Comparison of ENCODE assay signal across 13 mouse cellular contexts in genomic region chr11:108101280-108101950, GRCm38 (mm10).
A peak's percentile ranks its signal among the peaks of the same experiment; 100 is the strongest.
DNase-seq lines count a peak whose midpoint lies in the region; ATAC-seq and TF ChIP-seq lines count a peak whose summit lies in the region.
"Had no signal": no experiment of that assay in that cellular context is flagged by ENCODE, and none has a peak within 500 bp of the region (broad histone marks: within the 10 kb centered on the region; RNA-seq: fewer than 3 reads in every experiment).

No protein-coding gene starts in this region.

- no peaks in the 10 kb centered on the region for H3K36me3 ChIP-seq in embryonic facial prominence, embryonic 14.5 days (ENCODE audit: control insufficient read depth, insufficient read depth, low read length)
- H3K36me3 ChIP-seq in embryonic facial prominence, embryonic 10.5 days (replicated peaks): no peaks in the 10 kb centered on the region
- no peaks in the 10 kb centered on the region for H3K36me3 ChIP-seq in liver, embryonic 16.5 days (ENCODE audit: control insufficient read depth, insufficient read depth)
- no peaks in the 10 kb centered on the region for H3K36me3 ChIP-seq in intestine, postnatal 0 days (ENCODE audit: control insufficient read depth, insufficient read depth)
- H3K36me3 ChIP-seq: embryonic facial prominence, embryonic 13.5 days; liver, embryonic 12.5 days had no signal

- no peaks in the 10 kb centered on the region for H3K9me3 ChIP-seq in embryonic facial prominence, embryonic 14.5 days (ENCODE audit: control insufficient read depth, low read length)
- no peaks in the 10 kb centered on the region for H3K9me3 ChIP-seq in embryonic facial prominence, embryonic 10.5 days
- no peaks in the 10 kb centered on the region for H3K9me3 ChIP-seq in liver, embryonic 16.5 days (replicated peaks; ENCODE audit: control insufficient read depth, low read length)
- no peaks in the 10 kb centered on the region for H3K9me3 ChIP-seq in intestine, postnatal 0 days (ENCODE audit: control insufficient read depth)
- H3K9me3 ChIP-seq: embryonic facial prominence, embryonic 13.5 days; liver, embryonic 12.5 days had no signal

- no peak overlapping the region for H3K9ac ChIP-seq in embryonic facial prominence, embryonic 14.5 days (ENCODE audit: low read depth, low read length)
- no peak overlapping the region for H3K9ac ChIP-seq in liver, embryonic 16.5 days (ENCODE audit: low read depth, low read length)
- H3K9ac ChIP-seq in intestine, postnatal 0 days (ENCODE audit: low read depth, low read length): no peak overlapping the region
- H3K9ac ChIP-seq: embryonic facial prominence, embryonic 13.5 days; liver, embryonic 12.5 days had no signal

- 57% methylated on average over 8 of the region's 8 CpGs for WGBS in embryonic facial prominence, embryonic 14.5 days
- 82% methylated on average over 8 of the region's 8 CpGs for WGBS in embryonic facial prominence, embryonic 10.5 days
- 52% methylated on average over 8 of the region's 8 CpGs for WGBS in liver, embryonic 16.5 days (ENCODE audit: insufficient replicate concordance)
- 50% methylated on average over 8 of the region's 8 CpGs for WGBS in intestine, postnatal 0 days

- ATAC-seq in embryonic facial prominence, embryonic 14.5 days (ENCODE audit: low read depth): no peak; the same call in 1 of the 2 replicates
- ATAC-seq in liver, embryonic 16.5 days (ENCODE audit: low read depth): peak; percentile 13; the same call in 1 of the 2 replicates
- ATAC-seq in intestine, postnatal 0 days: peak; percentile 33; the same call in 1 of the 2 replicates
- ATAC-seq: forebrain, embryonic 16.5 days; liver, embryonic 12.5 days had no signal

- DNase-seq in embryonic facial prominence, embryonic 14.5 days (ENCODE audit: low spot score): peak; percentile 35
- no peak for DNase-seq in embryonic facial prominence, embryonic 10.5 days (ENCODE audit: low spot score)
- no peak for DNase-seq in liver
- DNase-seq in CD4-positive helper T cell, adult 2 months (ENCODE audit: low read depth, low spot score): peak; percentile 14
- no peak for DNase-seq in c-Kit-positive CD71-positive TER-119-positive erythroid progenitor cells, embryonic 14.5 days (ENCODE audit: low spot score)
- no peak for DNase-seq in adrenal gland, adult 8-10 months
- DNase-seq: cerebellum, postnatal 36 days; kidney, postnatal 25 days had no signal

- H3K4me2 ChIP-seq in embryonic facial prominence, embryonic 14.5 days (ENCODE audit: low read depth, low read length): no peak overlapping the region
- H3K4me2 ChIP-seq in liver, embryonic 16.5 days (ENCODE audit: low read depth, low read length): no peak overlapping the region
- no peak overlapping the region for H3K4me2 ChIP-seq in intestine, postnatal 0 days (replicated peaks; ENCODE audit: low read depth)
- H3K4me2 ChIP-seq: embryonic facial prominence, embryonic 13.5 days; liver, embryonic 12.5 days had no signal

- H3K27ac ChIP-seq in embryonic facial prominence, embryonic 14.5 days (replicated peaks; ENCODE audit: low read depth, low read length): no peak overlapping the region
- no peak overlapping the region for H3K27ac ChIP-seq in embryonic facial prominence, embryonic 10.5 days (replicated peaks)
- H3K27ac ChIP-seq in liver, embryonic 16.5 days (ENCODE audit: low read length): no peak overlapping the region
- H3K27ac ChIP-seq in intestine, postnatal 0 days (ENCODE audit: low read depth, low read length): no peak overlapping the region
- H3K27ac ChIP-seq: embryonic facial prominence, embryonic 13.5 days; liver, embryonic 12.5 days had no signal

- no peaks in the 10 kb centered on the region for H3K27me3 ChIP-seq in embryonic facial prominence, embryonic 14.5 days (replicated peaks; ENCODE audit: control insufficient read depth, insufficient read depth, low read length)
- no peaks in the 10 kb centered on the region for H3K27me3 ChIP-seq in embryonic facial prominence, embryonic 10.5 days (replicated peaks; ENCODE audit: low read depth, poor library complexity, severe bottlenecking)
- H3K27me3 ChIP-seq in liver, embryonic 16.5 days (ENCODE audit: control insufficient read depth, insufficient read depth, low read depth, low read length): no peaks in the 10 kb centered on the region
- no peaks in the 10 kb centered on the region for H3K27me3 ChIP-seq in intestine, postnatal 0 days (replicated peaks; ENCODE audit: control insufficient read depth, insufficient read depth, low read length)
- H3K27me3 ChIP-seq: embryonic facial prominence, embryonic 13.5 days; liver, embryonic 12.5 days had no signal

- no peaks in the 10 kb centered on the region for H3K4me1 ChIP-seq in embryonic facial prominence, embryonic 14.5 days (ENCODE audit: control insufficient read depth, insufficient read depth, low read length)
- 0 out of 2 replicates have a peak, but pooled peaks cover 3% of the 10 kb centered on the region for H3K4me1 ChIP-seq in embryonic facial prominence, embryonic 10.5 days
- H3K4me1 ChIP-seq in liver, embryonic 16.5 days (ENCODE audit: control insufficient read depth, low read depth, low read length): no peaks in the 10 kb centered on the region
- H3K4me1 ChIP-seq in intestine, postnatal 0 days (replicated peaks; ENCODE audit: control insufficient read depth, insufficient read depth, low read length): no peaks in the 10 kb centered on the region
- H3K4me1 ChIP-seq: embryonic facial prominence, embryonic 13.5 days had no signal

- H3K4me3 ChIP-seq in embryonic facial prominence, embryonic 14.5 days (ENCODE audit: low read depth, low read length): no peak overlapping the region
- no peak overlapping the region for H3K4me3 ChIP-seq in embryonic facial prominence, embryonic 10.5 days
- H3K4me3 ChIP-seq in liver, embryonic 16.5 days (ENCODE audit: low read depth, low read length): no peak overlapping the region
- H3K4me3 ChIP-seq in intestine, postnatal 0 days (ENCODE audit: low read depth, low read length): no peak overlapping the region
- H3K4me3 ChIP-seq: embryonic facial prominence, embryonic 13.5 days; liver, embryonic 12.5 days had no signal

- TF ChIP-seq CTCF in intestine, postnatal 0 days (IDR thresholded peaks at IDR 0.05; ENCODE audit: low read depth): no peak

Comparison
In these comparisons a context has a peak if more than half of its experiments do, and no peak if none do; other contexts are left out.
1. DNase-seq: peak in embryonic facial prominence, embryonic 14.5 days (single experiment) and CD4-positive helper T cell, adult 2 months (single experiment); none in embryonic facial prominence, embryonic 10.5 days (single experiment), liver (single experiment), c-Kit-positive CD71-positive TER-119-positive erythroid progenitor cells, embryonic 14.5 days (single experiment) and adrenal gland, adult 8-10 months (single experiment).